Comparison of ENCODE assay signal across 29 mouse cellular contexts in genomic region chr4:48945266-48945818, GRCm38 (mm10).
A peak's percentile ranks its signal among the peaks of the same experiment; 100 is the strongest.
DNase-seq lines count a peak whose midpoint lies in the region; ATAC-seq lines count a peak whose summit lies in the region.
"Had no signal": no experiment of that assay in that cellular context is flagged by ENCODE, and none has a peak within 500 bp of the region (broad histone marks: within the 10 kb centered on the region; RNA-seq: fewer than 3 reads in every experiment).

No protein-coding gene starts in this region.

- no peaks in the 10 kb centered on the region for H3K9me3 ChIP-seq in kidney, embryonic 14.5 days (ENCODE audit: control insufficient read depth, low read length)
- H3K9me3 ChIP-seq in midbrain, embryonic 12.5 days, result no peaks in the 10 kb centered on the region
- no peaks in the 10 kb centered on the region for H3K9me3 ChIP-seq in midbrain, embryonic 11.5 days (ENCODE audit: control insufficient read depth, low read length)
- H3K9me3 ChIP-seq in midbrain, embryonic 16.5 days (replicated peaks; ENCODE audit: control insufficient read depth, low read length, poor library complexity, severe bottlenecking), result no peaks in the 10 kb centered on the region
- H3K9me3 ChIP-seq: limb, embryonic 12.5 days; lung, embryonic 15.5 days; neural tube, embryonic 15.5 days had no signal

- H3K27ac ChIP-seq in kidney, embryonic 14.5 days (ENCODE audit: low read depth, low read length), result no peak overlapping the region
- H3K27ac ChIP-seq in midbrain, embryonic 12.5 days (replicated peaks), result no peak overlapping the region
- H3K27ac ChIP-seq in midbrain, embryonic 11.5 days (ENCODE audit: low read depth, low read length), result no peak overlapping the region
- no peak overlapping the region for H3K27ac ChIP-seq in midbrain, embryonic 16.5 days (ENCODE audit: low read length)
- H3K27ac ChIP-seq: hindbrain, embryonic 14.5 days; limb, embryonic 12.5 days; lung, embryonic 15.5 days; neural tube, embryonic 15.5 days; stomach, postnatal 0 days had no signal

- no peak overlapping the region for H3K4me2 ChIP-seq in kidney, embryonic 14.5 days (replicated peaks; ENCODE audit: low read depth, low read length)
- no peak overlapping the region for H3K4me2 ChIP-seq in midbrain, embryonic 12.5 days (replicated peaks)
- H3K4me2 ChIP-seq in midbrain, embryonic 11.5 days, result no peak overlapping the region
- H3K4me2 ChIP-seq in midbrain, embryonic 16.5 days (ENCODE audit: low read length), result no peak overlapping the region
- H3K4me2 ChIP-seq: heart, embryonic 11.5 days; hindbrain, embryonic 14.5 days; limb, embryonic 12.5 days; liver, embryonic 11.5 days; lung, embryonic 15.5 days; neural tube, embryonic 15.5 days had no signal

- H3K4me1 ChIP-seq in kidney, embryonic 14.5 days (ENCODE audit: control insufficient read depth, insufficient read depth, low read length), result no peaks in the 10 kb centered on the region
- no peaks in the 10 kb centered on the region for H3K4me1 ChIP-seq in midbrain, embryonic 12.5 days
- no peaks in the 10 kb centered on the region for H3K4me1 ChIP-seq in midbrain, embryonic 11.5 days (ENCODE audit: control insufficient read depth, insufficient read depth, low read length)
- no peaks in the 10 kb centered on the region for H3K4me1 ChIP-seq in midbrain, embryonic 16.5 days (ENCODE audit: control insufficient read depth, insufficient read depth, low read length)
- H3K4me1 ChIP-seq: lung, embryonic 15.5 days; neural tube, embryonic 15.5 days had no signal

- H3K36me3 ChIP-seq in kidney, embryonic 14.5 days (ENCODE audit: control insufficient read depth, insufficient read depth, low read length), result no peaks in the 10 kb centered on the region
- no peaks in the 10 kb centered on the region for H3K36me3 ChIP-seq in midbrain, embryonic 12.5 days
- H3K36me3 ChIP-seq in midbrain, embryonic 11.5 days (ENCODE audit: control insufficient read depth, insufficient read depth, low read length), result no peaks in the 10 kb centered on the region
- no peaks in the 10 kb centered on the region for H3K36me3 ChIP-seq in midbrain, embryonic 16.5 days (ENCODE audit: control insufficient read depth, insufficient read depth, low read length)
- H3K36me3 ChIP-seq: G1E; limb, embryonic 12.5 days; lung, embryonic 15.5 days; neural tube, embryonic 15.5 days had no signal

- H3K27me3 ChIP-seq in kidney, embryonic 14.5 days (ENCODE audit: control insufficient read depth, insufficient read depth, low read length), result no peaks in the 10 kb centered on the region
- H3K27me3 ChIP-seq in midbrain, embryonic 12.5 days, result no peaks in the 10 kb centered on the region
- no peaks in the 10 kb centered on the region for H3K27me3 ChIP-seq in midbrain, embryonic 11.5 days (ENCODE audit: control insufficient read depth, insufficient read depth, low read length)
- no peaks in the 10 kb centered on the region for H3K27me3 ChIP-seq in midbrain, embryonic 16.5 days (ENCODE audit: control insufficient read depth, insufficient read depth, low read depth, low read length)
- H3K27me3 ChIP-seq: limb, embryonic 12.5 days; lung, embryonic 15.5 days; neural tube, embryonic 15.5 days; Patski had no signal

- H3K4me3 ChIP-seq in kidney, embryonic 14.5 days (ENCODE audit: low read length), result no peak overlapping the region
- no peak overlapping the region for H3K4me3 ChIP-seq in midbrain, embryonic 12.5 days
- no peak overlapping the region for H3K4me3 ChIP-seq in midbrain, embryonic 11.5 days (ENCODE audit: low read depth, low read length)
- H3K4me3 ChIP-seq in midbrain, embryonic 16.5 days (ENCODE audit: low read depth, low read length), result no peak overlapping the region
- H3K4me3 ChIP-seq: erythroblast, embryonic 14.5 days; limb, embryonic 12.5 days; lung, embryonic 15.5 days; neural tube, embryonic 15.5 days had no signal

- 87% methylated on average over 2 of the region's 2 CpGs for WGBS in kidney, embryonic 14.5 days
- 72% methylated on average over 2 of the region's 2 CpGs for WGBS in midbrain, embryonic 12.5 days
- WGBS in midbrain, embryonic 11.5 days, result 89% methylated on average over 2 of the region's 2 CpGs
- WGBS in midbrain, embryonic 16.5 days, result 84% methylated on average over 2 of the region's 2 CpGs

- DNase-seq in kidney, adult 11 months, result peak; percentile 7
- DNase-seq in midbrain, embryonic 11.5 days (ENCODE audit: low spot score, missing footprints), result no peak
- DNase-seq in kidney, postnatal 25 days, result peak; percentile 9 to 39
- no peak for DNase-seq in adrenal gland, adult (ENCODE audit: inconsistent age in 2 of 2, low spot score in 1 of 2)
- DNase-seq in cerebellum, postnatal 36 days, result no peak
- DNase-seq: adrenal gland, postnatal 14 days; cerebellum, adult 11-12 months; cerebellum, adult 9-11 months; gastrocnemius, postnatal 25 days; heart, adult 18-20 months; heart, postnatal 36 days; right cerebral cortex, adult 18-20 months; spleen, adult 18-20 months; thymus, adult 2 months; thymus, postnatal 36 days had no signal

- no peak for ATAC-seq in kidney, embryonic 14.5 days (ENCODE audit: low FRiP score, low TSS enrichment)
- ATAC-seq in midbrain, embryonic 12.5 days (ENCODE audit: low FRiP score, low read depth), result peak; percentile 41
- ATAC-seq in midbrain, embryonic 11.5 days (ENCODE audit: low FRiP score), result no peak
- peak; percentile 67; the same call in 1 of the 2 replicates for ATAC-seq in midbrain, embryonic 16.5 days
- ATAC-seq: intestine, postnatal 0 days; Patski had no signal

- no peak overlapping the region for H3K9ac ChIP-seq in kidney, embryonic 14.5 days (ENCODE audit: low read depth, low read length)
- H3K9ac ChIP-seq in midbrain, embryonic 12.5 days (replicated peaks), result no peak overlapping the region
- no peak overlapping the region for H3K9ac ChIP-seq in midbrain, embryonic 11.5 days (ENCODE audit: low read length)
- no peak overlapping the region for H3K9ac ChIP-seq in midbrain, embryonic 16.5 days (ENCODE audit: low read depth, low read length)
- H3K9ac ChIP-seq: hindbrain, embryonic 14.5 days; limb, embryonic 12.5 days; lung, embryonic 15.5 days; neural tube, embryonic 15.5 days had no signal

Comparison
In these comparisons a context has a peak if more than half of its experiments do, and no peak if none do; other contexts are left out.
1. ATAC-seq: peak in midbrain, embryonic 12.5 days (single experiment) and midbrain, embryonic 16.5 days (single experiment); none in kidney, embryonic 14.5 days (single experiment) and midbrain, embryonic 11.5 days (single experiment).
2. DNase-seq: peak in kidney, adult 11 months (single experiment) and kidney, postnatal 25 days (2 of 2); none in midbrain, embryonic 11.5 days (single experiment), adrenal gland, adult (0 of 2) and cerebellum, postnatal 36 days (0 of 2).